In genomic region chr6:93328683-93329082, GRCm38 (mm10) we compare ENCODE assay signal across 29 mouse cellular contexts.
DNase-seq lines count a peak whose midpoint lies in the region; ATAC-seq and TF ChIP-seq lines count a peak whose summit lies in the region.
"Had no signal": no experiment of that assay in that cellular context is flagged by ENCODE, and none has a peak within 500 bp of the region (broad histone marks: within the 10 kb centered on the region; RNA-seq: fewer than 3 reads in every experiment).

No protein-coding gene starts in this region.

- H3K9me3 ChIP-seq in limb, embryonic 14.5 days (ENCODE audit: control insufficient read depth, low read length) = no peaks in the 10 kb centered on the region
- no peaks in the 10 kb centered on the region for H3K9me3 ChIP-seq in limb, embryonic 10.5 days (replicated peaks)
- H3K9me3 ChIP-seq in lung, postnatal 0 days (ENCODE audit: low read length) = no peaks in the 10 kb centered on the region
- H3K9me3 ChIP-seq: embryonic facial prominence, embryonic 15.5 days; forebrain, embryonic 12.5 days; forebrain, embryonic 15.5 days; G1E; heart, embryonic 10.5 days; heart, embryonic 13.5 days had no signal

- H3K9ac ChIP-seq in limb, embryonic 14.5 days (ENCODE audit: low read depth, low read length, severe bottlenecking) = no peak overlapping the region
- H3K9ac ChIP-seq in lung, postnatal 0 days (replicated peaks; ENCODE audit: low read depth) = no peak overlapping the region
- H3K9ac ChIP-seq: embryonic facial prominence, embryonic 15.5 days; forebrain, embryonic 12.5 days; forebrain, embryonic 15.5 days; heart, embryonic 13.5 days; hindbrain, embryonic 14.5 days had no signal

- TF ChIP-seq CTCF in lung, postnatal 0 days (IDR thresholded peaks at IDR 0.05) = no peak

- H3K4me3 ChIP-seq in limb, embryonic 14.5 days (replicated peaks; ENCODE audit: low read length) = no peak overlapping the region
- H3K4me3 ChIP-seq in limb, embryonic 10.5 days = no peak overlapping the region
- no peak overlapping the region for H3K4me3 ChIP-seq in lung, postnatal 0 days (ENCODE audit: low read depth, low read length)
- H3K4me3 ChIP-seq: embryonic facial prominence, embryonic 15.5 days; forebrain, embryonic 12.5 days; forebrain, embryonic 15.5 days; heart, adult 2 months; heart, embryonic 10.5 days; heart, embryonic 13.5 days had no signal

- no peak overlapping the region for H3K4me2 ChIP-seq in limb, embryonic 14.5 days (replicated peaks; ENCODE audit: low read depth, low read length, severe bottlenecking)
- no peak overlapping the region for H3K4me2 ChIP-seq in lung, postnatal 0 days (replicated peaks; ENCODE audit: low read depth, low read length)
- H3K4me2 ChIP-seq: embryonic facial prominence, embryonic 15.5 days; forebrain, embryonic 12.5 days; forebrain, embryonic 15.5 days; heart, embryonic 13.5 days; hindbrain, embryonic 14.5 days had no signal

- TF ChIP-seq POLR2A in limb, embryonic 14.5 days (IDR thresholded peaks at IDR 0.05; ENCODE audit: borderline replicate concordance, extremely low read depth, insufficient read depth, insufficient read length) = no peak

- peaks cover 3% of the 10 kb centered on the region; the same call in 1 of the 2 replicates for H3K4me1 ChIP-seq in limb, embryonic 14.5 days (ENCODE audit: control insufficient read depth, insufficient read depth, low read length)
- no peaks in the 10 kb centered on the region for H3K4me1 ChIP-seq in limb, embryonic 10.5 days
- no peaks in the 10 kb centered on the region for H3K4me1 ChIP-seq in lung, postnatal 0 days (ENCODE audit: insufficient read depth, low read depth, low read length)
- H3K4me1 ChIP-seq: embryonic facial prominence, embryonic 15.5 days; forebrain, embryonic 12.5 days; forebrain, embryonic 15.5 days; heart, embryonic 10.5 days; heart, embryonic 13.5 days had no signal

- peak; percentile 59 for TF ChIP-seq EP300 in lung, postnatal 0 days (IDR thresholded peaks at IDR 0.05)

- ATAC-seq in limb, embryonic 14.5 days (ENCODE audit: low FRiP score, low read depth) = no peak
- peak; percentile 33 for ATAC-seq in lung, postnatal 0 days
- ATAC-seq: forebrain, embryonic 15.5 days; hindbrain, postnatal 0 days; inflammation-experienced regulatory T-cells, adult 6 months; Patski had no signal

- peak; percentile 7 for DNase-seq in limb, embryonic 14.5 days (ENCODE audit: low spot score)
- no peak for DNase-seq in limb, embryonic 10.5 days (ENCODE audit: low spot score)
- DNase-seq in lung, postnatal 0 days (ENCODE audit: low spot score) = peak; percentile 82
- no peak for DNase-seq in lung, postnatal 14 days
- peak; percentile 46 for DNase-seq in fat pad, adult 2 months (ENCODE audit: extremely low read depth, low read depth, low spot score)
- DNase-seq in adrenal gland, postnatal 36 days = no peak
- DNase-seq: adrenal gland, adult 2 months; adrenal gland, postnatal 14 days; B cell, adult 2 months; cerebellum, adult 11-12 months; cerebellum, adult 8-10 months; cerebellum, postnatal 10 days; cerebellum, postnatal 36 days; embryo, embryonic 11 days; gastrocnemius, postnatal 25 days; heart, adult 2 months; heart, postnatal 14 days; heart, postnatal 4 days had no signal

- no peaks in the 10 kb centered on the region for H3K27me3 ChIP-seq in limb, embryonic 14.5 days (ENCODE audit: control insufficient read depth, insufficient read depth, low read length)
- no peaks in the 10 kb centered on the region for H3K27me3 ChIP-seq in limb, embryonic 10.5 days (ENCODE audit: low read depth, poor library complexity, severe bottlenecking)
- no peaks in the 10 kb centered on the region for H3K27me3 ChIP-seq in lung, postnatal 0 days (replicated peaks; ENCODE audit: insufficient read depth, low read length)
- H3K27me3 ChIP-seq: CH12.LX; embryonic facial prominence, embryonic 15.5 days; forebrain, embryonic 12.5 days; forebrain, embryonic 15.5 days; heart, embryonic 13.5 days; Patski had no signal

- no peaks in the 10 kb centered on the region for H3K36me3 ChIP-seq in limb, embryonic 14.5 days (ENCODE audit: control insufficient read depth, insufficient read depth, low read length)
- no peaks in the 10 kb centered on the region for H3K36me3 ChIP-seq in limb, embryonic 10.5 days
- H3K36me3 ChIP-seq in lung, postnatal 0 days (ENCODE audit: insufficient read depth, low read length) = no peaks in the 10 kb centered on the region
- H3K36me3 ChIP-seq: embryonic facial prominence, embryonic 15.5 days; forebrain, embryonic 12.5 days; forebrain, embryonic 15.5 days; G1E; heart, embryonic 10.5 days; heart, embryonic 13.5 days had no signal

- WGBS in limb, embryonic 14.5 days = 44% methylated on average over 2 of the region's 2 CpGs
- WGBS in limb, embryonic 10.5 days = 86% methylated on average over 2 of the region's 2 CpGs
- WGBS in lung, postnatal 0 days = 33% methylated on average over 2 of the region's 2 CpGs

- H3K27ac ChIP-seq in limb, embryonic 14.5 days (replicated peaks; ENCODE audit: low read depth, low read length) = no peak overlapping the region
- no peak overlapping the region for H3K27ac ChIP-seq in limb, embryonic 10.5 days
- no peak overlapping the region for H3K27ac ChIP-seq in lung, postnatal 0 days (ENCODE audit: low read length)
- H3K27ac ChIP-seq: embryonic facial prominence, embryonic 15.5 days; forebrain, embryonic 12.5 days; forebrain, embryonic 15.5 days; heart, adult 2 months; heart, embryonic 10.5 days; heart, embryonic 13.5 days; hindbrain, embryonic 14.5 days; hindbrain, postnatal 0 days had no signal

Comparison
In these comparisons a context has a peak if more than half of its experiments do, and no peak if none do; other contexts are left out.
1. DNase-seq: peak in limb, embryonic 14.5 days (single experiment), lung, postnatal 0 days (single experiment) and fat pad, adult 2 months (single experiment); none in limb, embryonic 10.5 days (single experiment), lung, postnatal 14 days (single experiment) and adrenal gland, postnatal 36 days (0 of 2).